Mouse (Mus musculus): ENCODE measurements at regions not wholly inside any gene's neighbourhood (a gene's known extent, or its start where the extent isn't known, plus 50 kb on each side); places are given as distances from the start of the nearest gene placed in this dataset.

DNA sequence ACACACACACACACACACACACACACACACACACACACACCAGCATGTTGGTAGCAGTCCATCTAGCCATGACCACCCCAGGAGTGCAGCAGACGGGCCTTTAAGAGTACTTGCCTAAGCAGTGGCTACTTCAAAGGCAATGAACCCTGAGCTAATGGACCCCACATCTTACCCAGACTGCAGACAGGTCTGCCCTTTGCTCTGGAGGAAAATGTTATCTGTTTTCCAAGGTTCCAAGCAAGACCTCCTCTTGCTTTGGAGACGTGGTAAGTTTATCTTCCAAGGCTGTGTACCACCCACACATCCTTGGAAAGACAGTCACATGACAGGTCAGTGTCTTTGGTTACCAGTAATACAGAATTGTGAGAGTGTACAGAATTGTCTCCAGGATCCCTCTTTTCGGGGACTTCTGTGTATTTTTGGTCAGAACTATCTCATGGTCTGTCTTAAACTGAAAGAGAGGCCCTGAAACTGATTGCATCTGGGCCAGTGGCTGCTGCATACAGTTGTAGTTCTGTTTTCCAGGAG, 88.4 kb upstream of the Gm9887 start:
- no peak overlapping the region for H3K27ac ChIP-seq
- 75% methylated on average over 3 of the region's 3 CpGs for WGBS
- peaks cover 22% of the 10 kb centered on the region for H3K4me1 ChIP-seq (replicated peaks)
- no peaks in the 10 kb centered on the region for H3K9me3 ChIP-seq
- no peak for DNase-seq (ENCODE audit: low spot score)
- no peaks in the 10 kb centered on the region for H3K36me3 ChIP-seq
- no peaks in the 10 kb centered on the region for H3K27me3 ChIP-seq (ENCODE audit: insufficient read depth, poor library complexity, severe bottlenecking)
- no peak overlapping the region for H3K4me3 ChIP-seq

DNA sequence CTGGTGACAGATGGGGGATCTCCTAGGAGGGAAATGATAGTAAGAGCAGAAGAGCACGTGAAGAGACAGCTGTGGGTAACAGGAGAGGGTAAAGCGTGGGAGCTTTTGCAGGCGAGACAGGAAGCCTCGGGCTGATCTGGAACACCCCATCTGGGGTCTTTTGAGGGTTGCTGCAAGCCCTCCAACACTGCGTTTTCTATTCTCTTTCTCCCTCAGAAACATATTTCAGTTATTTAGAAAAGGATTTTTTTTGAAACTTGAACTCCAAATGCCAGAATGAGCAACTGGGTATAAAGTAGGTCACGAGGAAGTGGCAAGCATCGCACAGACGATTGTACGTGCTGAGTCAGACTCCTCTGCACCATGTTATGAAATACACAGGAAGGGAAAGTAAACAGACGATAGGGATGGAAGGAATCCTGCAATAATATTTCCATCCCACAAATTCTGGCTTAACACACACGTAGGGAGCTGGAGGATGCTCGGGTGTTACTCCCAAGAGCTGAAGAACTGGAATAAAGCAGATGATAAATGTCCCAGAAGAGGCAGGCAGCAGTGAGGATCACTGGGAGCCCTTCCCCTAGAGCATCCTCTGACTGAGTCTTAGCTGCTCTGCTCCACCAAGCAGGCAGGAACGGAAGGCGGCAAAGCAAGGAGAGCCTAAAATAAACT, 86.0 kb upstream of the Gm9887 start:
- no peak overlapping the region for H3K4me3 ChIP-seq
- WGBS = 83% methylated on average over 14 of the region's 14 CpGs
- H3K27ac ChIP-seq = no peak overlapping the region
- H3K4me1 ChIP-seq (replicated peaks) = peaks cover 22% of the 10 kb centered on the region
- no peak for DNase-seq (ENCODE audit: low spot score)
- no peaks in the 10 kb centered on the region for H3K9me3 ChIP-seq
- no peaks in the 10 kb centered on the region for H3K36me3 ChIP-seq
- no peaks in the 10 kb centered on the region for H3K27me3 ChIP-seq (ENCODE audit: insufficient read depth, poor library complexity, severe bottlenecking)

DNA sequence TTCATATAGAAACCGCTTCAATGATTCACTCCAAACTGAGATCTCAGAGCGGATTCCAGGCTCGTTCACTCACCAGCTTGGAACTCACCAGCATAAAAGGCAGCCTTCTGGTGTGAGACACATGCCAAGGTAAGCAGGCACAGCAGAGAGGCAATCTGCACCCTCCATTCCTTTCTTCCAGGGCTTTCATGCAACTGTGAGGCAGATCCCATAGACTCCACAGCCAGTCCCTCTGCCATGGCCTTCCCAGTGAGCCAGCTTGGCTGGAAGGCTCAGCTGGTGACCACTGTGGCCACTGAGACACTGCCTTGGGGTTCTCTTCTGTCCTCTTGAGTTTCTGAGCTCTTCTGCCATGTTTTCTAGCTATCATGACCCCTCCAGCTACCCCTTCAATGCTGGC, 84.5 kb upstream of the Gm9887 start:
- H3K27ac ChIP-seq = no peak overlapping the region
- no peak overlapping the region for H3K4me3 ChIP-seq
- peaks cover 9% of the 10 kb centered on the region for H3K4me1 ChIP-seq (replicated peaks)
- WGBS = 97% methylated on average over 3 of the region's 3 CpGs
- DNase-seq (ENCODE audit: low spot score) = no peak
- H3K27me3 ChIP-seq (ENCODE audit: insufficient read depth, poor library complexity, severe bottlenecking) = no peaks in the 10 kb centered on the region
- no peaks in the 10 kb centered on the region for H3K36me3 ChIP-seq
- H3K9me3 ChIP-seq = no peaks in the 10 kb centered on the region

DNA sequence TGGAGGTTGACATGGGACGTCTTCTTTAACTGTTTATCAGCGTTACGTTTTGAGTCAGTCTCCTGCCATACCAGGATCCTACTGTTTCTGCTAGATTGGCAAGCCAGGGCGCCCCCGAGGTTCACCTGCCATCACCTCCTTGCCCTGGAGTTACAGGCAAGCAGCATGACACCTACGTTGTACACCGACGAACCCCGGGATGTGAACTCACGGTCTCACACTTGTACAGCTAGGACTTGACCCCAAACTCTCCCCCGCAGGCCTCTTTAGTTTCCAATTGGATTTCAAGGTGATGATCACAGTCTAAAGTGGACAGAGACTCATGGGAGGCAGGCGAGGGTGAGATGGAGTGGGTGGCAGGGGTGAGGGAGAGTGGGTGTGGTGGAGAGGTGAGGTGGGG, 83.9 kb upstream of the Gm9887 start:
- 86% methylated on average over 12 of the region's 12 CpGs for WGBS
- no peak for DNase-seq (ENCODE audit: low spot score)
- H3K4me3 ChIP-seq = no peak overlapping the region
- H3K27me3 ChIP-seq (ENCODE audit: insufficient read depth, poor library complexity, severe bottlenecking) = no peaks in the 10 kb centered on the region
- no peak overlapping the region for H3K27ac ChIP-seq
- H3K4me1 ChIP-seq (replicated peaks) = peaks cover 3% of the 10 kb centered on the region; the same call in 1 of the 2 replicates
- no peaks in the 10 kb centered on the region for H3K36me3 ChIP-seq
- no peaks in the 10 kb centered on the region for H3K9me3 ChIP-seq

DNA sequence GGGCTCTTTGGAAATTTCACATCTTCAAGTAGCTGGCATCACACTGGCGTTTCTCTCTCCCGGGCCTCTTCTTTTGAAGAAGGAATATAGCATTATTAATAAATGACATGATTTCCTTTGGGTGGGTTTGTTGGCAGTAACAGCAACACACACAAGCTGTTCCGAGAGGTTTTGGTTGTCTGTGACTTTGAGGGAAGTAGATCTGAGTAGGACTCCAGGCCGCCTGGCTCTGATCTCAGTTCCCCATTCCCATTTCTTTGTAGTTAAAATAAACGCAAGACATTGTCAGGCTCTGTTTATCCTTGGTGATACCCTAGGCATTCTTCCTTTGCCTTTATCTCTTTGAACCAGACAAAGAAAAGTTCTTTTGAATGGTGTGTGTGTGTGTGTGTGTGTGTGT, 83.3 kb upstream of the Gm9887 start:
- no peaks in the 10 kb centered on the region for H3K27me3 ChIP-seq (ENCODE audit: insufficient read depth, poor library complexity, severe bottlenecking)
- no peak for DNase-seq (ENCODE audit: low spot score)
- no peaks in the 10 kb centered on the region for H3K9me3 ChIP-seq
- no peak overlapping the region for H3K27ac ChIP-seq
- peaks cover 3% of the 10 kb centered on the region; the same call in 1 of the 2 replicates for H3K4me1 ChIP-seq (replicated peaks)
- H3K4me3 ChIP-seq = no peak overlapping the region
- H3K36me3 ChIP-seq = no peaks in the 10 kb centered on the region
- WGBS = 71% methylated on average over 5 of the region's 5 CpGs

DNA sequence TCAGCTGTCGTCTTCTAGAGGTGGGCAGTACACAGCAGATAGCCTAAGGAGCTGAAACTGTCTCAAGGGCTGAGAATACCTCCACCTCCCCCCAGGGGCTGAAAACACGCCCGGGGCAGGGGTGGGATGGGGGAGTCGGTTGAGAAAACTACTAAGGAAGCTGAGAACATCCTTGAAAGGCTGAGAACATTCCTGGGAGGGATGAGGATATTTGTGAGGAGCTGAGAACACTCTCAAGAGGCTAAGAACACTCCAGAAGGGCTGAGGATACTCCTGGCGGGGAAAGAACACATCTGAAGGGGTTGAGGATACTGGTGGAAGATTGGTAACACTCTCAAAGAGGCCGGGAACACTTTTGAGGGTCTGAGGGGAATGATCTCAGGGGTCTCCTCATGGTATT, 81.3 kb upstream of the Gm9887 start:
- H3K27me3 ChIP-seq (ENCODE audit: insufficient read depth, poor library complexity, severe bottlenecking) = no peaks in the 10 kb centered on the region
- H3K4me1 ChIP-seq (replicated peaks) = peaks cover 3% of the 10 kb centered on the region; the same call in 1 of the 2 replicates
- WGBS = 90% methylated on average over 6 of the region's 6 CpGs
- H3K4me3 ChIP-seq = no peak overlapping the region
- H3K9me3 ChIP-seq = no peaks in the 10 kb centered on the region
- no peak overlapping the region for H3K27ac ChIP-seq
- H3K36me3 ChIP-seq = no peaks in the 10 kb centered on the region
- DNase-seq (ENCODE audit: low spot score) = no peak

DNA sequence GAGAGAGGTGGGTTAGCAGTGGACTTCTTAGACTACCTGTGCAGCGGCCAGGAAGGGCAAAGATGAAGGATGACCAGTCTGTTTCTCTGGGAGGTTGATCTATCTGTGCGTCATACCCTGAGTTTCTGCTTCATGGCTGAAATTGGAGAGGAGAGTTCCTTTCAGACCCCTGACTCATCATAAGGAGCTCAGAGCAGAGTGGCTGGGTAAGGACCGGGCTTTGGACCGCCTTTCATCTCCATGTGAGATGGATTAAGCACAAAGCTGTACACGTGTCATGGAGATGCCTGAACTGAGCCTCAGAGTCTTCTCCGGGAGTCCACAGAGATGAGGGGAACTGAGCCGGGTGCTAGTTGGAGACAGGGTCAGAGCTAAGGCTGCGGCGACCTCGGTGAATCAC, 80.7 kb upstream of the Gm9887 start:
- 91% methylated on average over 10 of the region's 10 CpGs for WGBS
- H3K9me3 ChIP-seq = no peaks in the 10 kb centered on the region
- DNase-seq (ENCODE audit: low spot score) = no peak
- H3K4me1 ChIP-seq (replicated peaks) = peaks cover 6% of the 10 kb centered on the region; the same call in 1 of the 2 replicates
- no peak overlapping the region for H3K27ac ChIP-seq
- H3K27me3 ChIP-seq (ENCODE audit: insufficient read depth, poor library complexity, severe bottlenecking) = no peaks in the 10 kb centered on the region
- H3K4me3 ChIP-seq = no peak overlapping the region
- H3K36me3 ChIP-seq = no peaks in the 10 kb centered on the region

DNA sequence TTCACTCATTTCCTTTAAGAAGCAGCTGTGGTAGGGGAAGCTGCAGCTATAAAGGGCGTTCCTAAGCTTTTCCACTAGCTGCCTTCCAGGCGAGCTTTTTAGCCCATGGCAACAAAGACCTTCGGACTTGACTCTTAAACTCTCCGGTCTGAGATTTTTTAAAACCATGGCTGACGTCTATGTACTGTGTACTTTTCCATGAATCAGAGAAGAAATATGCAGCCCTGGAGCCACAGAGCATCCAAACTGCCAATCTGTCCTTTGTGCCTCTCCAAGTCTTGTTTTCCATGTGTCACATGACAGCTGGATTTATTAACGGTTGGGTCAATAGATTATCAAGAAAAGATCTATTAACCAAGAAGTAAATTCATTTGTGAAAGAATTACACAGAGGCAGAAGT, 78.9 kb upstream of the Gm9887 start:
- Histone ChIP-seq H3K36me3 (no peaks in the 10 kb centered on the region), H3K4me3 (no peak overlapping the region), H3K27me3 (ENCODE audit: insufficient read depth, poor library complexity, severe bottlenecking) (no peaks in the 10 kb centered on the region), H3K4me1 (replicated peaks) (peaks cover 22% of the 10 kb centered on the region), H3K27ac (no peak overlapping the region), H3K9me3 (no peaks in the 10 kb centered on the region)
- WGBS = 78% methylated on average over 6 of the region's 6 CpGs
- DNase-seq (ENCODE audit: low spot score) = no peak

DNA sequence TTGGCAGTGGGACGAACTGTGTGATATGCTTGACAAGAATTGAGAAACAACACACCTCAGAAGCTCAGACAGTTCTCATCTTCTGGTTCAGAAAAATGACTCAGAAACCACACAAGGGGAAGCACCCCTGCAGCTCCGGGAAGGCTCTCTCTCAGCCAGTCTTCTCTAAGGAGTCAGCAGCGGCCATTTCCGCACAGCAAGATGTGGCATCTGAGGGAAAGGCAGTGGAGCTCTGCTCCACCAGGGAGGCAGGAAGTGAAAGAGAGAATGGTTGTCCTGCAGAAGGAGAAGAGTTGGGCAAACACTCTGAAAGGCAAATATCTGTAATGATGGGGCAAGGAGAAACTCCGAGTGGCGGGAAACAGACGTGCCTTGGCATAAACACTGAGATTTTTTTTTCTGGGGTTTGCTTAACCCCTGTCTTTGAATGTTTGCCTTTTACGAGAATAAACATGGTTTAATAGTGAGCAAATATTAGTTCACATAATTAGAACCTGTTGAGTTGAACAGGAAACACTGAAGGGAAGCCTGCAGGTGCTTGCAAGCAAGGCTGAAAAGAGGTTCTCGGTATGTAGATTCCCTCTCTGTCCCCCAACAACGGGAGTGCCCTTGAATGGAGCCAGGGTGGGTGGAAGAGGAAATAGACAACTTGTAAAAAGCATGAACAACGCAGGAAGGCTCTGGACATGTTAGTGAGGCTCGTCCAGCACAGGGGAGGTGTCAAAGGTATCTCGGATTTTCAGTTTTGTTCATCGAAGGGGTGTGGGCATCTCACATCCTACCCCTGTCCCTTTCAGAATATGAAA, 75.9 kb upstream of the Gm9887 start:
- Histone ChIP-seq H3K27me3 (ENCODE audit: insufficient read depth, poor library complexity, severe bottlenecking) (no peaks in the 10 kb centered on the region), H3K27ac (peak overlapping the region; percentile 59; the same call in 1 of the 2 replicates), H3K4me1 (replicated peaks) (peaks cover 27% of the 10 kb centered on the region), H3K9me3 (no peaks in the 10 kb centered on the region), H3K36me3 (no peaks in the 10 kb centered on the region), H3K4me3 (no peak overlapping the region)
- WGBS = 66% methylated on average over 14 of the region's 14 CpGs
- no peak for DNase-seq (ENCODE audit: low spot score)

DNA sequence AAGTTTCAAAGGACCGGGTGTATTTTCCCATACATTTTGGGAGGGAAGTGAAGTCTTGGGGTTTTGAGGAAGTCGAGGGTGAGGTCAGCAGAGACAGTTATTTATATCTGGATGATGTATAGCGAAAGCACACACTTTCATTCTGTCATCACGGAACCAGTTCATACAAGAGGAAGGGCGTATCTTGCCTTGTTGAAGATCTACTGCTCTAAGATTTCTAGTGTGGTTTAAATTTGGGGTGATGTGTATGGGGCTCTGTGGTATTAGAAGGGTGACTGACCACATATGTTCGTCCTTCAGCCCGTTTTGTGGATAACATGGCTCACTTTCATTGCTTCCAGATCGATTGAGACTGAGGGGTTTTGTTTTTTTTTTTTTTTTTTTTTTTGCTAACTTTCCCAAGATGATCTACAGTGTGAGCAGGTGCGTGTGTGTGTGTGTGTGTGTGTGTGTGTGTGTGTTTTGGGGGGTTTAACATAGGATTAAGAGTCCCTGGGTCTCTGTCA, 75.1 kb upstream of the Gm9887 start:
- Histone ChIP-seq H3K27ac (peak overlapping the region; percentile 82), H3K27me3 (ENCODE audit: insufficient read depth, poor library complexity, severe bottlenecking) (no peaks in the 10 kb centered on the region), H3K4me3 (no peak overlapping the region), H3K9me3 (no peaks in the 10 kb centered on the region), H3K36me3 (no peaks in the 10 kb centered on the region), H3K4me1 (replicated peaks) (peaks cover 29% of the 10 kb centered on the region)
- no peak for DNase-seq (ENCODE audit: low spot score)
- 79% methylated on average over 9 of the region's 9 CpGs for WGBS

DNA sequence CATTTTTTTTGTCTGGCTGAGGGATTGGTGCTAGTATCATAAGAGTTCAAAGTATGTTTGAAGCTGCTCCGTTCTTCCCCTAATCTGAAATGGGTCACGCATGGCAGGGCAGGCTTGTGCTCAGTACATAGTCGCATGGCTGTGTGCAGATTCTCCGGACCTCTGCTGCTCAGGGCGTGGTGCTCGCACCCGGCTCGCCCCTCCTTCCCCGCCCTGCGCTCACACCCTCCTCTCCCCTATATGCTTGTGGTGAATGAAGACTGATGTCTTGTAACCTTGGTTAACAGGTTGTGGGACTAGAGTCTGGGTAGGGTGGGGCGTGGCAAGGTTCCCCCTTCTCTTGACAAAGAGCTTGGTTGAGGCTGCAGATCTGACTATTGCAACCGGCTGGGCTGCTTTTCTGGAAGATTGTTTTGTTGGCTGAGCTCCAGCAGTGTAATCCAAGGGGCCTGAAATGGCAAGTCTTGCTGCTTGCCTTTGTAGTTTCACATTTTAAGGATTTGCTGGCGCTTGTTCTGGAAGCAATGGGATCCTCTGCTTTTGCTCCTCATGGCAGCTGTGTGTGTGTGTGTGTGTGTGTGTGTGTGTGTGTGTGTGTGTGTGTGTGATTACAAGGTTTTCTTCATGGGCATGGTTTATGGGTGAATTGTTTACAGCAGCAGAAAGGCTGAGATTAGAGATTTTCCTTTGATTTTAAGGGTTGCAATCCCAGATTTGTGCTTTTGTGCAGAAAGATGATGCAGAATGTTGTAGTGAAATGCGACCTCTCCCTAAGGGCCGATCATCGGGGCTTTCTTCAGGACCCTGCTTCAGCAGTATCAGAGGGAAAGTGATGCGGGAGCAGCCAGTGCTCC, 74.4 kb upstream of the Gm9887 start:
- H3K27me3 ChIP-seq (ENCODE audit: insufficient read depth, poor library complexity, severe bottlenecking) = no peaks in the 10 kb centered on the region
- no peaks in the 10 kb centered on the region for H3K9me3 ChIP-seq
- H3K36me3 ChIP-seq = no peaks in the 10 kb centered on the region
- WGBS = 42% methylated on average over 17 of the region's 17 CpGs
- peak overlapping the region; percentile 82 for H3K27ac ChIP-seq
- DNase-seq (ENCODE audit: low spot score) = peak; percentile 51
- H3K4me1 ChIP-seq (replicated peaks) = peaks cover 31% of the 10 kb centered on the region
- H3K4me3 ChIP-seq = peak overlapping the region; percentile 24

DNA sequence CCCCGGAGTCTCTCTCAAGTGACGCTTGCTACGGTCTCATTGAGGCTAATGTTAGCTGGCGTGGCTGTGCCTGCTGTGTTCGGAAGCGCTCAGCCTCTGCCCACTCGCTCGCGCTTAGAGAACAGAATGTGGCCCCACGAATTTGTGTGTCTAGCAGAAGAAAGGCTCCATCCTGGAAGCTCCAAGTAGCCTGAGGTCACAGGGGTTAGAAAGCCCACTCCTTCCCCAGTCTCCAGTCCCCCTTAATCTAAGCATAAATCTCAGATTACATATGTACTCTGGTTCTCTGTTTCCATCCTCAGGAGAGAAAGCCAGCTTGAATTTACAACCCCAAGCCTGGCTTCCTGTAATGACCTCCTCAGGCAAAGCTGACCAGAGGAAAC, 73.8 kb upstream of the Gm9887 start:
- Histone ChIP-seq H3K36me3 (no peaks in the 10 kb centered on the region), H3K4me3 (peak overlapping the region; percentile 24), H3K27me3 (ENCODE audit: insufficient read depth, poor library complexity, severe bottlenecking) (no peaks in the 10 kb centered on the region), H3K9me3 (no peaks in the 10 kb centered on the region), H3K27ac (peak overlapping the region; percentile 82), H3K4me1 (replicated peaks) (peaks cover 31% of the 10 kb centered on the region)
- peak; percentile 39 for DNase-seq (ENCODE audit: low spot score)
- WGBS = 19% methylated on average over 10 of the region's 10 CpGs

Measured in hindbrain, embryonic 10.5 days (tissue).